Mouse (Mus musculus) bone marrow, adult 2 months (tissue): ENCODE measurements at regions not wholly inside any gene's neighbourhood (a gene's known extent, or its start where the extent isn't known, plus 50 kb on each side); places are given as distances from the start of the nearest gene placed in this dataset.

Experiments
- CTCF ChIP-seq: fragments of 200-500 bp; IDR thresholded peaks from 2 replicates; pipeline ENCODE4 v1.5.1; 2011; ENCODE audit warnings: low read length, control low read depth; ENCODE audit not compliant: control insufficient read depth, insufficient read depth
- POLR2A ChIP-seq: fragments of 200-500 bp; IDR thresholded peaks from 2 replicates; pipeline ENCODE4 v1.6.1; 2011; ENCODE audit warnings: low read depth, mild to moderate bottlenecking, control low read depth, low read length, borderline replicate concordance; ENCODE audit not compliant: control insufficient read depth

GRCm38 (mm10) chr2:179325242-179325641, 117.0 kb upstream of the Cdh4 start:
- no peak for TF ChIP-seq POLR2A
- no peak for TF ChIP-seq CTCF
